Mouse (Mus musculus) midbrain, postnatal 0 days (tissue): ENCODE measurements around the gene Trim37. TPM values are rescaled to one million over a fixed set of nuclear protein-coding genes. Genes with fewer than 3 reads are reported as not detected.

Experiments
- ATAC-seq: fragments of 200-750 bp; cut with Nextera tagmentation; 2 replicates; pipeline ENCODE4 v1.8.0; 2017; ENCODE audit warnings: moderate number of reproducible peaks, mild to moderate bottlenecking, moderate TSS enrichment, moderate library complexity; ENCODE audit not compliant: low FRiP score
- DNase-seq: peaks from one replicate; pipeline ENCODE4 v3.0.0-alpha.2; 2015; ENCODE audit warnings: low spot score
- H3K27ac ChIP-seq: fragments of 300-500 bp; sonication (generic); 2 replicates; pipeline ENCODE4 v1.5.1; 2014; ENCODE audit warnings: low read depth, mild to moderate bottlenecking, low read length, mixed read lengths
- H3K27me3 ChIP-seq: fragments of 300-500 bp; sonication (generic); 2 replicates; pipeline ENCODE4 v1.6.1; 2014; ENCODE audit warnings: low read length, control low read depth, mixed read lengths; ENCODE audit not compliant: insufficient read depth
- H3K36me3 ChIP-seq: fragments of 300-500 bp; sonication (generic); 2 replicates; pipeline ENCODE4 v1.6.1; 2014; ENCODE audit warnings: low read length, control low read depth, mixed read lengths; ENCODE audit not compliant: insufficient read depth
- H3K4me1 ChIP-seq: fragments of 300-500 bp; sonication (generic); 2 replicates; pipeline ENCODE4 v1.6.1; 2014; ENCODE audit warnings: mild to moderate bottlenecking, control low read depth, antibody characterized with exemption, low read length, mixed read lengths; ENCODE audit not compliant: insufficient read depth
- H3K4me2 ChIP-seq: fragments of 300-500 bp; sonication (generic); 2 replicates; pipeline ENCODE4 v1.6.1; 2014; ENCODE audit warnings: low read depth, mild to moderate bottlenecking, low read length, mixed read lengths; ENCODE audit not compliant: poor library complexity, severe bottlenecking
- H3K4me3 ChIP-seq: fragments of 300-500 bp; sonication (generic); 2 replicates; pipeline ENCODE4 v1.5.1; 2014; ENCODE audit warnings: low read depth, mild to moderate bottlenecking, low read length, moderate library complexity
- H3K9ac ChIP-seq: fragments of 300-500 bp; sonication (generic); replicated peaks from 2 replicates; pipeline ENCODE4 v1.6.1; 2014; ENCODE audit warnings: mild to moderate bottlenecking, low read length, moderate library complexity, mixed read lengths; ENCODE audit not compliant: poor library complexity, severe bottlenecking
- H3K9me3 ChIP-seq: fragments of 300-500 bp; sonication (generic); 2 replicates; pipeline ENCODE4 v1.6.1; 2016; ENCODE audit warnings: low read length, control low read depth
- CTCF ChIP-seq: IDR thresholded peaks from 2 replicates; pipeline ENCODE4 v1.5.1; 2016; ENCODE audit warnings: antibody characterized with exemption, mild to moderate bottlenecking
- WGBS: fragments of 180-500 bp; shearing (Covaris S2); extraction: QIAGEN DNeasy Blood & Tissue Kit; methylation state at CpG from one replicate; pipeline ENCODE4 v1.1.7; 2014; 5-methylcytosine and 5-hydroxymethylcytosine counted together
- polyA plus RNA-seq: library from polyadenylated mRNA; unstranded; fragments of >200 nt; fragmentation: Nextera tagmentation; extraction: Ambion mirVana; gene quantifications from 2 replicates; pipeline ENCODE4 v1.2.1, GENCODE M21; 2015
- total RNA-seq: library from RNA; depleted of rRNA; stranded (reverse); fragments of >200 nt; gene quantifications from 2 replicates; pipeline ENCODE4 v1.2.3, GENCODE M21; 2014; rRNA removed

Trim37 gene
- 125 and 136 TPM in 2 replicates for total RNA-seq
- 66.8 and 72.6 TPM in 2 replicates for polyA plus RNA-seq

DNA sequence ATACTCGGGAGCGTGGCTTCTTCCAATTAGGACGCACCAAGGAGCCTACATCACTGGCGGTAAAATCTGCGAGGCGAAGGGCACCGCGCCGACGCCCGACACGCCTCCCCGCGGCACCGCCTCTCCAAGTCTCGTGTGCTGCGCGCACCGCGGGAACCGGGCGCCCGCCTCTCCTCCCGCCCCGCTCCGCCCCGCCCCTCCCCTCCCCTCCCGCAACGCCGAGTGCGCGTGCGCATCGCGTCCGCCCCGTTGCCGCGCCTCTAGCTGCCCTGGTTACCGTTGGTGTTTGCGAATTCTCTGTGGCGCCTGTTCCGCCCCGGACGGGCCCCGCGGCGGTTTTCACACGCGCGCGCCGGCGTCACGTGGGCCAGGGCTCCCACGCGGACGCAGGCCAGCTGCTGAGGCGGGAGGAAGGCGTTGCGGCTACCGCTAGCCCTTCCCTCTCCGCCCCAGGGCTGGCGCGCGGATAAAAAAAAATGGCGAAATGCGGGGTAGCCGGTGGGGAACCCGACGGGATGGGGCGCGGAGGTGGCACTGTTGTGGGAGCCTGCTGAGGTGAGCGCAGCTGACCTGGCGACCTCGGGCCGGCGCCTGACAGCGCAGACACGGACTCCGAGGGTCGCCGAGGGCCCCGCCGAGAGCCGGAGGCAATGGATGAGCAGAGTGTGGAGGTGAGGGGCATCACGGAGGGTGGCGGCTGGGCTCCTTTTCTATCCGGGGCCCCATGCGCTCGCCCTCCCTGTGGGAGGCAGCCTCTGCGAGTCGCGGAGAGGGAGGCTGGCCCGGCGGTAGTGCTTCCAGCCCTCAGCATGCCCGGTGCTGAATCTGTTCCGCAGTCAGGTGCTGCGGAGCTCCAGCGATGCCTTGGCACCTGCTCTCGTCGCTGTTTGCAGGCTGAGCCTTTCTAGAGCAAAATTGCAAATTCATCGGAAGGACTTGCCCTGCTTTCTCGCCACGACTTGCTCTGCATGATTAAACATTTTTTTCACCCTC is at the start of gene Trim37:
Trim37 (plus strand) TSS at position 254 of the 993 bp plus-strand sequence.
- Histone ChIP-seq H3K4me2 (peak within 1 kb of the TSS; percentile 63), H3K27ac (peak within 1 kb of the TSS; percentile 88), H3K9ac (peak within 1 kb of the TSS; percentile 91), H3K4me1 (peaks cover 11% of the 10 kb centered on the region; the same call in 1 of the 2 replicates), H3K36me3 (peaks cover 10% of the 10 kb centered on the region; the same call in 1 of the 2 replicates), H3K9me3 (no peaks in the 10 kb centered on the region), H3K27me3 (no peaks in the 10 kb centered on the region), H3K4me3 (peak within 1 kb of the TSS; percentile 98)
- under 1% methylated on average over 81 of the region's 105 CpGs for WGBS
- ATAC-seq: peak; percentile 93
- no peak; the same call in 1 of the 2 replicates for TF ChIP-seq CTCF
- DNase-seq: peak; percentile 94

DNA sequence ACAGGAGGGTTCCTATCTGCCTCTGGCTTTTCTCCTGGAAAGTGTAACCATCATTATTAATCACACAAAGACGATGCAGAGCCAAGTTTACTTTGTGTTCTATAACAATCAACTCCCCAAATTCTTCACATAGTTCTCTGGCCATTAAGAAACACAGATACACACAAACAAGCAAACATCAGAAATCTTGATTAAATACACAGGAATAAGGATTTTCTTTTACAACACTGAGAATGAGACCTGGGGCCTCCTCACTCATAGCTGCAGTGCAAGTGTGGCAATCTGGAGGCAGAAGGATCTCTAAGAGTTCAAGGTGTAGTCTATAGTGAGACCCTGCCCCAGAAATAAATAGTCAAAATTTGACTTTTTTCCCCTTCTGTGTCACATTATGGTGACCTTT is 43.2 kb upstream of the Trim37 start:
- no peak overlapping the region for H3K4me2 ChIP-seq
- TF ChIP-seq CTCF: no peak
- 89% methylated on average over 1 of the region's 1 CpGs for WGBS

DNA sequence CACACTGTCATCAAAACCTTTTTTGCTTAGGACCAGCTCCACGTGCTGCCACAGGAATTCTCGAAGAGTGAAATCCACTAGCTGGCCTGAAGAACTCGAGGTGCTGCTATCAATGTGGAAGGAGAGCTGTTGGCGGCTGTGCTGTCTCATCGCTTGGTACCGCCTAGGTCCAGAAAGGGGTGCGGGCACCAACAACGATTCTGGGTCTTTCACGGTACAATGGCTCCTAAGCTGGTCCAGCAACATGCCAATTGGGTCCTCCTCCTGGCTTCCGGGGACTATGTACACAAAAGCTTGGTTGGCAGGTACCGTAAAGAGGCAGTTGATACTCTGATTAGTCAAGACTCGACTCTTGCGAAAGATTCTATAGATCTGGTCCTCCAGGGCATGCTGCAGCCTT is 41.4 kb upstream of the Trim37 start:
- H3K36me3 ChIP-seq: peaks cover 22% of the 10 kb centered on the region; the same call in 1 of the 2 replicates
- whole genome bisulfite sequencing: 91% methylated on average over 13 of the region's 13 CpGs
- no peak for TF ChIP-seq CTCF
- H3K4me2 ChIP-seq: peak overlapping the region; percentile 95
- H3K4me3 ChIP-seq: peak overlapping the region; percentile 77; the same call in 1 of the 2 replicates
- H3K27me3 ChIP-seq: no peaks in the 10 kb centered on the region
- ATAC-seq (no peak), DNase-seq (no peak)
- no peak overlapping the region for H3K9ac ChIP-seq
- H3K9me3 ChIP-seq: no peaks in the 10 kb centered on the region
- H3K4me1 ChIP-seq: peaks cover 15% of the 10 kb centered on the region
- no peak overlapping the region for H3K27ac ChIP-seq

More for the DNA sequence above, 43.2 kb upstream of the Trim37 start:
- no peaks in the 10 kb centered on the region for H3K27me3 ChIP-seq
- H3K4me3 ChIP-seq: no peak overlapping the region
- no peak overlapping the region for H3K9ac ChIP-seq
- H3K27ac ChIP-seq: no peak overlapping the region
- H3K9me3 ChIP-seq: no peaks in the 10 kb centered on the region
- H3K4me1 ChIP-seq: peaks cover 15% of the 10 kb centered on the region
- H3K36me3 ChIP-seq: peaks cover 27% of the 10 kb centered on the region; the same call in 1 of the 2 replicates
- no peak for DNase-seq
- no peak for ATAC-seq

DNA sequence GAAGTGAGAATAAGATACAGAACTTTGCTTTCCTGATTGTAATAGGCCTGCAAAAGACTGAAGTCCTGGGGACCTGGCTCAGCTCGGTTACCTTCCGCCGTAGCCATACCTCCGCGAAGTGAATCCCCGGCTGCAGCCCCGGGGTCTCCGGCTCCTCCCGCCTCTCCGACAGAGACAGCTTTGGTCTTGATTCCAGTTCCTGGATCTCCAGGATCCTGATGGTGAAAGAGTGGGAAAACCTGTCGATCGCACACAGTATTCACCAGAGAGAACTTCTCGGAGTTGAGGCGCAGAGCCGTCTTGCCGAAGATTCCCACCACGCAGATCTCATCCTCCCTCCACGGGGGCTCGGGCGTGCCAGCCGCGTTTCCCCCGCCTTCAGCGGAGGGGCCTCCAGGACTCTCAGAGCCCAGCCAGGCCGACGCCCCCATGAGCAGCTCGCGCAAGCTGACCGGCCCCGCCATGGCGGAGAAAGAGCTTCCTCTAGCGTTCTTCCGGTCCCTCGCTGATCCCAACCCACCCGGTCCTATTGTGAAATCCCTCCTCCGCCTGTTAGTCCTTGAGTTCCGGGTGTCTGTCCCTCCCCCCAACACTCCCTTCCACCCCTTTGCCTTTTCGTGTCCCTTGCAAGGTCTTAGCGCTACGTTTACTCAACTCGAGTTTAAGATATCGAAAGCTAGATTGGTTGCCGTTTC is 40.4 kb upstream of the Trim37 start, which contains the start of gene Smg8:
Smg8 (minus strand) TSS at position 485 of the 695 bp plus-strand sequence.
- Histone ChIP-seq H3K9me3 (no peaks in the 10 kb centered on the region), H3K36me3 (peaks cover 13% of the 10 kb centered on the region; the same call in 1 of the 2 replicates), H3K9ac (peak within 1 kb of the TSS; percentile 79), H3K4me3 (peak within 1 kb of the TSS; percentile 77), H3K27ac (peak within 1 kb of the TSS; percentile 62; the same call in 1 of the 2 replicates), H3K27me3 (no peaks in the 10 kb centered on the region), H3K4me1 (peaks cover 15% of the 10 kb centered on the region), H3K4me2 (peak within 1 kb of the TSS; percentile 95)
- ATAC-seq: peak; percentile 76
- no peak for TF ChIP-seq CTCF
- 1% methylated on average over 43 of the region's 43 CpGs for WGBS
- peak; percentile 88 for DNase-seq

DNA sequence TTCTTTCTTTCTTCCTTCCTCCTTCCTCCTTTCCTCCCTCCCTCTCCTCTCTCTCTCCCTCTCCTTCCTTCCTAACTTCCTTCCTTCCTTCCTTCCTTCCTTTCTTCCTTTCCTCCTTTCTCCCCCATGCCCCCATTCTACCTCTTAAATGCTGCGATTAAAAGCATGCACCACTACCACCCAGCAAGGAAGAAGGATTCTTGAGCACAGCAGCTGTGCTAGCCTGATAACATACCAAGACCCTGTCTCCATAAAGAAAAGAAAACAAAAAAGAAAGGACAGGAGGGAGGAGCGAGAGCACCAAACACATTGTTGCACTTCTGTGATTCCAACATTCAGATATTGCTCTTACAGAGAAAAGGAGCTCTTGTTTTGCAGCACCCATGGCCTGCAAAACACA is 39.7 kb upstream of the Trim37 start:
- Histone ChIP-seq H3K27me3 (no peaks in the 10 kb centered on the region), H3K4me2 (peak overlapping the region; percentile 95), H3K4me1 (peaks cover 15% of the 10 kb centered on the region), H3K9ac (no peak overlapping the region), H3K36me3 (peaks cover 10% of the 10 kb centered on the region; the same call in 1 of the 2 replicates), H3K27ac (no peak overlapping the region), H3K4me3 (peak overlapping the region; percentile 77), H3K9me3 (no peaks in the 10 kb centered on the region)
- no peak for TF ChIP-seq CTCF
- DNase-seq: no peak
- whole genome bisulfite sequencing: 60% methylated on average over 2 of the region's 2 CpGs
- no peak for ATAC-seq
